Mouse (Mus musculus): ENCODE data around the gene Naaa. TPM values are rescaled to one million over a fixed set of nuclear protein-coding genes. Genes with fewer than 3 reads are reported as not detected.

Naaa gene
- polyA plus RNA-seq, 1 experiment from 2014 or later, result 24.1 TPM

DNA sequence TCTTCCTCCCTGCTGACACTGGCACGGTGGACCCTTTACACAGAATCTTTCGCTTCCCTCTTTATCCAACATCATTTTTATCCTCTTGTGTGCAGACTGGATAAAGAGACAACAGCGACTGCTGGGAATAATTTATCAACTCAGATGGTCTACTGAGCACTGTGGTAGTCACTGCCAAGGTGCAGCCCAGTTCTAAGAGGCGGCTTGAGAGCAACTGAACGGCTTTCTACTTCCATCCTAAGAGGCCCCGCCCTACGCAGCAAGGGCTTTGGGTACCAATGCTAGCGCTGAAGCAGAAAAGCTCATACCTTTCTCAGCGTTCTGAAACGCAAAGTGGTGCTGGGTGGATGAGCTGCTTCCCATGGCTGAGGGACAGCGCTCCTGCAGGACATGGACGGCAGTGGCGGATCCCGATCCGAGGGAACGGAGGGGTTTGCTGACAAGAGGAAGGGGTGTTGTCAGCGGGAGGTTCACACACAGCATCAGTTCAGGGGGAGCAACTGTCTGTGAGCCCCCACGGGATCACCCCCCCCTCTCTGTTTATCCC lies 25.1 kb downstream of the Naaa start:
- peak; percentile 85 for ATAC-seq (ENCODE audit: low FRiP score, low read depth)
- no peak overlapping the region for H3K9ac ChIP-seq
- H3K9me3 ChIP-seq, result 0 out of 2 replicates have a peak, but pooled peaks cover 3% of the 10 kb centered on the region
- H3K36me3 ChIP-seq, result no peaks in the 10 kb centered on the region
- H3K27ac ChIP-seq (replicated peaks), result peak overlapping the region; percentile 20; the same call in 1 of the 2 replicates
- no peaks in the 10 kb centered on the region for H3K27me3 ChIP-seq
- H3K4me1 ChIP-seq (replicated peaks), result peaks cover 9% of the 10 kb centered on the region
- H3K4me2 ChIP-seq, result peak overlapping the region; percentile 53
- WGBS, result 16% methylated on average over 18 of the region's 18 CpGs
- peak overlapping the region; percentile 25 for H3K4me3 ChIP-seq

DNA sequence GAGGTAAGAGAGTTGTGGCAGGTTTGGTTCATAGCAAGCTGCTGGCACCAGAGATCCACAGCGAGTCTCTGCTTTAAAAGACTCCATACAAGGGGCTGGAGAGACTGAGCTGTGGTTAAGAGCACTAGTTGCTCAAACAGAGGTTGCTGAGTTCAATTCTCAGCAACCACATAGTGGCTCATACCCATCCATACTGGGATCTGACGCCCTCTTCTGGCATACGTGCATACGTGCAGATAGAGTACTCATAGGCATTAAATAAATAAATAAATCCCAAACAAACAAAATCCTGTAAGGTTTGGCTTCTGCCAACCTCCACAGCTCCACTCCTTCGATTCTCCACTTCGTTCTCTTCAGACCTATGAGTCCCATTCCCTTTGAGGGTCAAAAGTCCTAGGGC lies 25.9 kb downstream of the Naaa start:
- H3K27me3 ChIP-seq, result no peaks in the 10 kb centered on the region
- WGBS, result 94% methylated on average over 6 of the region's 6 CpGs
- no peak overlapping the region for H3K4me3 ChIP-seq
- H3K27ac ChIP-seq (replicated peaks), result no peak overlapping the region
- no peak overlapping the region for H3K4me2 ChIP-seq
- ATAC-seq (ENCODE audit: low FRiP score, low read depth), result no peak
- peaks cover 9% of the 10 kb centered on the region for H3K4me1 ChIP-seq (replicated peaks)
- H3K36me3 ChIP-seq, result no peaks in the 10 kb centered on the region
- H3K9ac ChIP-seq, result no peak overlapping the region
- H3K9me3 ChIP-seq, result 0 out of 2 replicates have a peak, but pooled peaks cover 3% of the 10 kb centered on the region

DNA sequence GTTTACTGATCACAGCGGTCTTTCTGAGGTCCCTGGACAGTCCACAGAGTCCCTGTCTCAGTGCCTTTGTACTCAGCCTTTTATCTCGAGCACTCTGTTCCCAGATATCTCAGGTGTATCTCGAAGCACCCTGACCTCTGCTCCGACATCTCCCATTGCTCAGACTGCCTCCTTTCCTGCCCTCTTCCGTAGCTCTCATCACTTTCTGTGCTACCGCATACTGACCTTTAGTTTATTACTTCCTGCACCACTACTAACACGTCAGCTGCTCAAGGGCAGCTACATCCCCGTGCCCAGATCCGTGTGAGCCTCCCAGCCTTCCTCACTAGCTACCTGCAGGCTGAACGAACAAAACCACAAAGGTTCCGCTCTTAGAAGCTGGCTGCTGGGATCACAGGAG lies 29.4 kb downstream of the Naaa start:
- H3K4me3 ChIP-seq, result no peak overlapping the region
- H3K27ac ChIP-seq (replicated peaks), result no peak overlapping the region
- peaks cover 9% of the 10 kb centered on the region for H3K4me1 ChIP-seq (replicated peaks)
- no peak overlapping the region for H3K9ac ChIP-seq
- no peak overlapping the region for H3K4me2 ChIP-seq
- H3K36me3 ChIP-seq, result no peaks in the 10 kb centered on the region
- 88% methylated on average over 11 of the region's 11 CpGs for WGBS
- H3K9me3 ChIP-seq, result 0 out of 2 replicates have a peak, but pooled peaks cover 3% of the 10 kb centered on the region
- no peaks in the 10 kb centered on the region for H3K27me3 ChIP-seq
- ATAC-seq (ENCODE audit: low FRiP score, low read depth), result no peak

- WGBS, result 92% methylated on average over 9 of the region's 9 CpGs
- Histone ChIP-seq H3K4me3 (no peak overlapping the region), H3K9me3 (0 out of 2 replicates have a peak, but pooled peaks cover 3% of the 10 kb centered on the region), H3K36me3 (no peaks in the 10 kb centered on the region), H3K4me2 (no peak overlapping the region), H3K27me3 (no peaks in the 10 kb centered on the region), H3K27ac (replicated peaks) (no peak overlapping the region), H3K4me1 (replicated peaks) (no peaks in the 10 kb centered on the region), H3K9ac (no peak overlapping the region)
- ATAC-seq (ENCODE audit: low FRiP score, low read depth), result no peak
Observed at GRCm38 (mm10) chr5:92245483-92245882, 32.5 kb downstream of the Naaa start.

DNA sequence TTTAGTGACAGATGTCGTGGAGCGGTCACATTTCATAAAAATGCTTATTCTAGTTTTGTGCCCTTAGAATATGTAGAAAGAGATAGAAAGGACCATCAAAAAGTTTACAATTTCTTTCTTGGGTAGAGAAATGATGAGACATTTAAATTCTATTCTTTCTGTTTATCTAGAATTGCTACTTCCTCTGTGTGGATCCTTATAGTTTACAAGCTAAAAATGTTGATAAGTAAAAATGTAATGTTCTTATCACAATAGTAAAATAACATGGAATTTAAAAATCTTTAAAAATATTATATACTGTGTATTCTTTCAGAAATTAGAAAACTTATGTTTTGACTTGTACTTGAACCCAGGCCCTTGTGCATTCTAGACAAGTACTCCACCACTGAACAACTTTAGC lies 33.1 kb downstream of the Naaa start:
- Histone ChIP-seq H3K36me3 (no peaks in the 10 kb centered on the region), H3K4me3 (no peak overlapping the region), H3K9ac (no peak overlapping the region), H3K9me3 (0 out of 2 replicates have a peak, but pooled peaks cover under 1% of the 10 kb centered on the region), H3K27ac (replicated peaks) (no peak overlapping the region), H3K4me1 (replicated peaks) (no peaks in the 10 kb centered on the region), H3K4me2 (no peak overlapping the region), H3K27me3 (no peaks in the 10 kb centered on the region)
- WGBS, result 98% methylated on average over 2 of the region's 2 CpGs
- no peak for ATAC-seq (ENCODE audit: low FRiP score, low read depth)

DNA sequence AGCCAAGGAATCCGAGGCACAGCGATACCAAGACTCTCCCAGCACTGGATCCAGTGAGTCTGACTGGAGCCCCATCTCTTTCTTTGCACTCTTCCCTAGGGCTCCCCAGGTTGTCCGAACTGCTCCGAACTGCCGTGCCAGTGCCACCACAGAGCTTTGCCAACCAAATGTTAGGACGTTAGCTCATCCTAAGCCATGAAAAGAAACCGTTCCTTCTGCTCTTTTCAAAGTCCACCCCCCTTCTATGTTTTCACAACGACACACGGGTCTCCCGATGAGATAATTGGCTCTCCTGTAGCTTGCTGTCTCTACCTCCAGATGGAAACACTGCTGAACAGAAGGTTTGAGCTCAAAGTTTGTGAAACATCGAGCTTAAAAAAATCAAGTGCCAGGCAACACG lies 37.2 kb downstream of the Naaa start:
- Histone ChIP-seq H3K27me3 (no peaks in the 10 kb centered on the region), H3K9me3 (no peaks in the 10 kb centered on the region), H3K9ac (no peak overlapping the region), H3K4me3 (no peak overlapping the region), H3K4me1 (replicated peaks) (no peaks in the 10 kb centered on the region), H3K4me2 (no peak overlapping the region), H3K27ac (replicated peaks) (no peak overlapping the region), H3K36me3 (no peaks in the 10 kb centered on the region)
- no peak for ATAC-seq (ENCODE audit: low FRiP score, low read depth)
- WGBS, result 92% methylated on average over 12 of the region's 12 CpGs

GRCm38 (mm10) chr5:92239333-92240232 lies 38.4 kb downstream of the Naaa start:
- Histone ChIP-seq H3K27me3 (no peaks in the 10 kb centered on the region), H3K9ac (no peak overlapping the region), H3K4me1 (replicated peaks) (no peaks in the 10 kb centered on the region), H3K27ac (replicated peaks) (no peak overlapping the region), H3K36me3 (no peaks in the 10 kb centered on the region), H3K4me2 (peak overlapping the region; percentile 21), H3K9me3 (no peaks in the 10 kb centered on the region), H3K4me3 (no peak overlapping the region)
- peak; percentile 86 for ATAC-seq (ENCODE audit: low FRiP score, low read depth)
- 41% methylated on average over 29 of the region's 29 CpGs for WGBS

DNA sequence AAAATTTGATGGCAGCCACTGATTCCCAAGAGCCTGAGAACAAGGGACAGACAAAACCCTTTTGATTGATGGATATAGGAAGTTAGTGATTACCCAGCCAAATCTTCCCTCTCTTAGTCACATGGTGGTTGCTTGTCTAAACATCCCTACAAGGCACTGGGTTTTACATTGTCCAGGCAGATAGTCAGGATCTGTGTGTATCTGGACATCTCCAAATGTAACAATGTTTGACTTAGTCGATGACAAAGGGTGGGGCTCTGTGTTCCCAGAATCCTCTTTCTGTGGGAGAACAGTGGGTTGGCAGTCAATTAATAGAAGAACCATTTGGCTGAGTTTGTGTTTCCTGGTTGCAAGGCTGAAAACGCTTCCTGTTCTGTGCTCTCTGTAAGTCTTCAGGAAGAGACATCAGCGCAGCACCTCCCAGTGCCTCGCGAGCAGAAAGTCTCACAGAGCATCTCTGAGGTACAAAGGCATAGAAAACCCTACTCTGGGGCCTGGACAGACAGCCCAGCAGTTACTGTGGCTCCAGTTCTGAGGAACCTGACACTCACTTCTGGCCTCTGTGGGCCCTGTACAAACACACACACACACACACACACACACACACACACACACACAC lies 42.9 kb downstream of the Naaa start:
- Histone ChIP-seq H3K9ac (no peak overlapping the region), H3K27me3 (no peaks in the 10 kb centered on the region), H3K4me1 (replicated peaks) (no peaks in the 10 kb centered on the region), H3K4me3 (no peak overlapping the region), H3K4me2 (no peak overlapping the region), H3K27ac (replicated peaks) (no peak overlapping the region), H3K9me3 (no peaks in the 10 kb centered on the region), H3K36me3 (no peaks in the 10 kb centered on the region)
- 70% methylated on average over 5 of the region's 5 CpGs for WGBS
- no peak for ATAC-seq (ENCODE audit: low FRiP score, low read depth)

DNA sequence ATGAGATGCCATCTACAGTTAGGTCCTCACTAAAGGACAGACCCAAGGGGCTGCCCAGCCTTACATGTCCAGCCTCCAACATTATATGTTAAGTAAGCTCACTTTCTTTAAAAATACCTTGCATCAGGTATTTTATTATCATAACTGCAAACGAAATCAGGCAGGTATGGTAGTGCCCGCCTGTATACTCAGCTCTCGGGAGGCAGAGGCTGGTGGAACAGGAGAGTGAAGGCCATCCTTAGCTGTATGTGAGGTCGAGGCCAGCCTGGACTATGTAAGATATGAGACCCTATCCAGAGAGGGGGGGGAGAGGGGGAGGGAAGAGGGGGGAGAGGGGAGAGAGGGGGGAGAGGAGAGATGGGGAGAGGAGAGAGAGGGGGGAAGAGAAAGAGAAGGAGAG lies 44.6 kb downstream of the Naaa start:
- no peak overlapping the region for H3K4me3 ChIP-seq
- no peak for ATAC-seq (ENCODE audit: low FRiP score, low read depth)
- no peak overlapping the region for H3K27ac ChIP-seq (replicated peaks)
- no peaks in the 10 kb centered on the region for H3K27me3 ChIP-seq
- no peaks in the 10 kb centered on the region for H3K9me3 ChIP-seq
- H3K4me1 ChIP-seq (replicated peaks), result no peaks in the 10 kb centered on the region
- H3K4me2 ChIP-seq, result no peak overlapping the region
- H3K36me3 ChIP-seq, result no peaks in the 10 kb centered on the region
- H3K9ac ChIP-seq, result no peak overlapping the region
- 82% methylated on average over 4 of the region's 4 CpGs for WGBS

DNA sequence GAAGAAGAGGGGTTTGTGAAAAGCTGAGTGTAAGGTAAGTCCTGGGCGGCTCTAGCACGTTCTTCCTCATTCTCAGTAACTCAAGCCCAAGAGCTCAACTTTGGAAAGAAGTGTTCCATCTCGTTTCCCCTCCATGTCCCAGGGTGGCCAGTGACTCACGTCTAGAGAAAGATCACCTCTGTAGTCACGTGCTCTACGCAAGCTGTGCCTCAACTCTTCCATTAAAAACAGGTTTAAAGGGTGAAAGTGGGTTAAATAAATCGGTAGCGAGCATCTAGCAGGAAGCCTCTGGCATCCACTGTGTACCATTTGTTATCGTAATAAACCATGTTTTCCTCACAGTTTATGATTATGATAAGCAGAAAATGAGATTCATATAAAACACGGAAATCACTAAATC lies 46.1 kb downstream of the Naaa start:
- H3K4me2 ChIP-seq, result no peak overlapping the region
- H3K9ac ChIP-seq, result no peak overlapping the region
- 82% methylated on average over 10 of the region's 10 CpGs for WGBS
- no peak overlapping the region for H3K27ac ChIP-seq (replicated peaks)
- no peaks in the 10 kb centered on the region for H3K27me3 ChIP-seq
- H3K4me1 ChIP-seq (replicated peaks), result no peaks in the 10 kb centered on the region
- no peak overlapping the region for H3K4me3 ChIP-seq
- H3K36me3 ChIP-seq, result no peaks in the 10 kb centered on the region
- ATAC-seq (ENCODE audit: low FRiP score, low read depth), result no peak
- H3K9me3 ChIP-seq, result no peaks in the 10 kb centered on the region

DNA sequence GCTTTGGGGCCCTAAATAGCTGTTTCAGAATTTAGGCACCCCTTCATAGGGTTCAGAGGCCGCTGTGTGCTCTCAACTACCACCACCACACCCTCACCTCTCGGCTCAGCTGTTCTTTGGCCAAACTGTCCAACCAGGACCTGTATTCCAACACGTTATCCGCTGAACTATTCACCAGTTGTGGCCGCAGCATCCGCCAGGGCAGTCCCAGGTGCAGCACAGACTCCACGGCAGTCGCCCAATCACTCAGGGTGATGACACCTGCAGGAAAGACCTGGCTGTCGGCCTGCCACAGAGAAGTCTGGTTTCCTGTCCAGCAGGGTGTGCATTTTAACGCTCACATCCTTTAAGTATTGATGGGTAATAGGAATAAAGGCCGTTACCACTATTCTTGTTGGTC lies 47.7 kb downstream of the Naaa start:
- H3K4me3 ChIP-seq, result no peak overlapping the region
- H3K27ac ChIP-seq (replicated peaks), result no peak overlapping the region
- WGBS, result 87% methylated on average over 11 of the region's 11 CpGs
- no peaks in the 10 kb centered on the region for H3K36me3 ChIP-seq
- H3K4me1 ChIP-seq (replicated peaks), result no peaks in the 10 kb centered on the region
- ATAC-seq (ENCODE audit: low FRiP score, low read depth), result no peak
- no peak overlapping the region for H3K4me2 ChIP-seq
- H3K9me3 ChIP-seq, result no peaks in the 10 kb centered on the region
- no peaks in the 10 kb centered on the region for H3K27me3 ChIP-seq
- no peak overlapping the region for H3K9ac ChIP-seq

DNA sequence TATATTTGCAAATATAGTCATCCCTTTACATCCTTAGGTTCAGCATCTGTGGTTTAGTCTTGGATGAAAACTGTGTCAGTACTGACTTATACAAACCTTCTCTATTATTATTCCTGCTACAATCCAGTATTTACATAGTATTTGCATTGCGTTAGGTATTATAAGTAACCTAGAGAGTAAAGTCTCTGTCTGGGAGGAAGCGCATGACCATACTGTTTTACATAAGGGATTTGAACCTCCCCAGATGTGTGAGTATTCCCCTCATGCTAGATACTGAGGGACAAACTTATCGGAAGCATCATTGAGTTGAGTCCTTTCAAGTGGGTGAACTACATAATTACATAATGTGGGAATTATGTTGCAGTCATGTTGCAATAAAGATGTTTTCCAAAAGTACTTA lies 48.5 kb downstream of the Naaa start:
- Histone ChIP-seq H3K9ac (no peak overlapping the region), H3K27me3 (no peaks in the 10 kb centered on the region), H3K4me2 (no peak overlapping the region), H3K4me1 (replicated peaks) (no peaks in the 10 kb centered on the region), H3K4me3 (no peak overlapping the region), H3K9me3 (no peaks in the 10 kb centered on the region), H3K27ac (replicated peaks) (no peak overlapping the region), H3K36me3 (no peaks in the 10 kb centered on the region)
- ATAC-seq (ENCODE audit: low FRiP score, low read depth), result no peak
- 95% methylated on average over 3 of the region's 3 CpGs for WGBS
